In genomic region chr1:185898475-185898874, GRCm38 (mm10) we compare ENCODE assay signal across 9 mouse cellular contexts.
DNase-seq lines count a peak whose midpoint lies in the region; ATAC-seq and TF ChIP-seq lines count a peak whose summit lies in the region.
"Had no signal": no experiment of that assay in that cellular context is flagged by ENCODE, and none has a peak within 500 bp of the region (broad histone marks: within the 10 kb centered on the region; RNA-seq: fewer than 3 reads in every experiment).

No protein-coding gene starts in this region.

- no peak overlapping the region for H3K27ac ChIP-seq in left cerebral cortex, adult 2 months
- H3K27ac ChIP-seq in embryonic facial prominence, embryonic 13.5 days, result peak overlapping the region; percentile 84
- 0 out of 2 replicates have a peak overlapping the region, but pooled peaks have one; percentile 27 for H3K27ac ChIP-seq in heart, embryonic 16.5 days (ENCODE audit: low read length)

- H3K9ac ChIP-seq in embryonic facial prominence, embryonic 13.5 days, result no peak overlapping the region
- H3K9ac ChIP-seq in heart, embryonic 16.5 days (ENCODE audit: low read length), result no peak overlapping the region

- 18% methylated on average over 9 of the region's 9 CpGs for WGBS in embryonic facial prominence, embryonic 13.5 days
- 35% methylated on average over 9 of the region's 9 CpGs for WGBS in heart, embryonic 16.5 days

- intact Hi-C loops in left cerebral cortex, adult 2 months (cut with DNase I), result no loop called here

- H3K36me3 ChIP-seq in embryonic facial prominence, embryonic 13.5 days, result 0 out of 2 replicates have a peak, but pooled peaks cover 5% of the 10 kb centered on the region
- H3K36me3 ChIP-seq in heart, embryonic 16.5 days (ENCODE audit: control insufficient read depth, insufficient read depth), result no peaks in the 10 kb centered on the region

- ATAC-seq in embryonic facial prominence, embryonic 13.5 days (ENCODE audit: insufficient number of reproducible peaks, insufficient read depth, low FRiP score, low TSS enrichment, low read depth), result peak; percentile 52; the same call in 1 of the 2 replicates
- ATAC-seq in heart, embryonic 16.5 days (replicated peaks; ENCODE audit: extremely low read depth, insufficient read depth, low FRiP score), result no peak
- ATAC-seq: midbrain, embryonic 16.5 days had no signal

- peaks cover 11% of the 10 kb centered on the region; the same call in 1 of the 2 replicates for H3K9me3 ChIP-seq in embryonic facial prominence, embryonic 13.5 days
- H3K9me3 ChIP-seq in heart, embryonic 16.5 days (replicated peaks; ENCODE audit: control insufficient read depth, low read length), result peaks cover 7% of the 10 kb centered on the region; the same call in 1 of the 2 replicates

- peaks cover 14% of the 10 kb centered on the region for H3K4me1 ChIP-seq in embryonic facial prominence, embryonic 13.5 days
- H3K4me1 ChIP-seq in heart, embryonic 16.5 days (ENCODE audit: control insufficient read depth, insufficient read depth, low read length), result 0 out of 2 replicates have a peak, but pooled peaks cover 2% of the 10 kb centered on the region

- peak; percentile 6 to 7 for DNase-seq in left cerebral cortex, adult 18-20 months (ENCODE audit: low spot score in 2 of 2)
- DNase-seq in left cerebral cortex, adult 2 months (ENCODE audit: extremely low spot score in 1 of 2, low spot score in 2 of 2), result no peak
- peak; percentile 40 for DNase-seq in lung, postnatal 36 days
- no peak for DNase-seq in spleen, postnatal 14 days (ENCODE audit: low spot score in 2 of 2)
- no peak for DNase-seq in kidney, postnatal 25 days
- DNase-seq in T-cell, adult 2 months (ENCODE audit: low spot score), result no peak

- no peaks in the 10 kb centered on the region for H3K27me3 ChIP-seq in embryonic facial prominence, embryonic 13.5 days
- no peaks in the 10 kb centered on the region for H3K27me3 ChIP-seq in heart, embryonic 16.5 days (ENCODE audit: control insufficient read depth, insufficient read depth, low read length)

- no peak overlapping the region for H3K4me3 ChIP-seq in left cerebral cortex, adult 2 months
- H3K4me3 ChIP-seq in embryonic facial prominence, embryonic 13.5 days, result no peak overlapping the region
- H3K4me3 ChIP-seq in heart, embryonic 16.5 days (ENCODE audit: low read length), result no peak overlapping the region

- no peak for TF ChIP-seq CTCF in left cerebral cortex, adult 2 months (IDR thresholded peaks at IDR 0.05)

- H3K4me2 ChIP-seq in embryonic facial prominence, embryonic 13.5 days, result no peak overlapping the region; the same call in 1 of the 2 replicates
- no peak overlapping the region for H3K4me2 ChIP-seq in heart, embryonic 16.5 days (ENCODE audit: low read depth, low read length)

Comparison
In these comparisons a context has a peak if more than half of its experiments do, and no peak if none do; other contexts are left out.
1. DNase-seq: peak in left cerebral cortex, adult 18-20 months (2 of 2) and lung, postnatal 36 days (single experiment); none in left cerebral cortex, adult 2 months (0 of 2), spleen, postnatal 14 days (0 of 2), kidney, postnatal 25 days (0 of 2) and T-cell, adult 2 months (single experiment).